Mouse (Mus musculus): Measurements from ENCODE around the gene Qrich1. TPM values are rescaled to one million over a fixed set of nuclear protein-coding genes. Genes with fewer than 3 reads are reported as not detected.
"Not testable (repeated sequence)": the region's sequence is repeated elsewhere in the genome, so short reads cannot be mapped to it uniquely, and the experiment has no call there.

The Qrich1 gene
- polyA plus RNA-seq, 1 experiment from 2014 or later: 134 TPM

GRCm38 (mm10) chr9:108578545-108579343, 62.1 kb downstream of the Qrich1 start, which contains the start of gene Wdr6:
TSS of gene Wdr6 (minus strand) at chr9:108578739.
- Histone ChIP-seq H3K4me3 (peak within 1 kb of the TSS; percentile 78), H3K36me3 (peaks cover 57% of the 10 kb centered on the region), H3K9me3 (no peaks in the 10 kb centered on the region), H3K27ac (replicated peaks) (peak within 1 kb of the TSS; percentile 98), H3K4me2 (peak within 1 kb of the TSS; percentile 95), H3K4me1 (replicated peaks) (peaks cover 58% of the 10 kb centered on the region), H3K9ac (peak within 1 kb of the TSS; percentile 99), H3K27me3 (no peaks in the 10 kb centered on the region)
- ATAC-seq (ENCODE audit: low read depth): peak; percentile 97
- WGBS: 2% methylated on average over 51 of the region's 51 CpGs

DNA sequence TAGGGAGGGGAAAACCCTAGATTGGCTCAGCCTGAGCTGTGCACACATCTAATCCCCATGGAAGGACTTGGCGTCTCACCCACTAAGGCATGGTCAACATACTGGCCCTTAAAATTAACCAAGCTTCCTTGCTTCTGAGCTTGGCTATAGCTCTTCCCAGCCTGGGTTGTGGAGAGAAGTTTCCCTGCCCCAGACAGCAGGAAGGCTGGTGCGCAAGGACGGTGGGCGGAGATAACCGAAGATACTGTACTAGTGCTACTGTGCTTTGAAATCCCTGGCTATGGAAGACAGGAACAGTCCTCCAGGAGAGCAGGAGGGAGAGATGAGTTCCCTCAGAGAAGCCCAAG, 62.7 kb downstream of the Qrich1 start:
- H3K9ac ChIP-seq: peak overlapping the region; percentile 71

DNA sequence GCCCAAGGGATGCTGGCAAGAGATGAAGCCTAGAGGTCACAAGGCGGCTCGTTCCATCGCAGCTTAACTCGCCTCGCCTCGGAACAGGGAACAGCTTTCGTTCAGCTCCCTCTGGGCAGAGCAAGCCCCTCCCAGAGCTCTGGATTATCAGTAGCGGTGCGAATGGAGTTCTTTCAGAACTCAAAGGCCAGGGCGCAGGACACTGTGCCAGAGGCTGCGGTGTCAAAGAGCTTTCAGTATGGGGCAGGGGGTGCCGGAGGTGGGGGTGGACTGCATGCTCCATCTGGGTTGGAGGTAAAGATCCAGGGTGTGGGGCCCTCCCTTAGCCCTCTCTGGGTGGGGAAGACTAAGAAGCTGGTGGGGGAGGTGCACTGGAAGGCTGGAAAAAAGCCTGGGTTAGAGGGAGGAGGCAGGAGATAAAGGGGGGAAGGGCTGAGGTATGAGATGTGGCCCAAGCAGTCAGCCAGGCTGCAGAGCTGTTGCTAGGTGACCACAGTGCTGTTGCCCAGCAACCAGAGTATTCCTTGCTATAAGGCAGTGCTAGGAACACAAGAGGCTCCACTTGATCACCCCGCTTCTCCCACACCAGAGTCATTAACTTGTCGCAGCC, 71.1 kb downstream of the Qrich1 start:
- Histone ChIP-seq H3K27me3 (no peaks in the 10 kb centered on the region), H3K4me3 (peak overlapping the region; percentile 27), H3K9me3 (no peaks in the 10 kb centered on the region), H3K36me3 (peaks cover 7% of the 10 kb centered on the region; the same call in 1 of the 2 replicates), H3K27ac (replicated peaks) (peak overlapping the region; percentile 99), H3K4me2 (peak overlapping the region; percentile 60), H3K4me1 (replicated peaks) (peaks cover 41% of the 10 kb centered on the region), H3K9ac (peak overlapping the region; percentile 65)
- 2% methylated on average over 14 of the region's 14 CpGs for WGBS
- ATAC-seq (ENCODE audit: low read depth): peak; percentile 98

More for the DNA sequence above, 62.7 kb downstream of the Qrich1 start:
- Histone ChIP-seq H3K9me3 (no peaks in the 10 kb centered on the region), H3K36me3 (peaks cover 51% of the 10 kb centered on the region), H3K4me2 (peak overlapping the region; percentile 95), H3K27me3 (no peaks in the 10 kb centered on the region), H3K4me1 (replicated peaks) (peaks cover 52% of the 10 kb centered on the region), H3K27ac (replicated peaks) (peak overlapping the region; percentile 92), H3K4me3 (peak overlapping the region; percentile 78)
- 53% methylated on average over 5 of the region's 5 CpGs for WGBS
- no peak; the same call in 1 of the 2 replicates for ATAC-seq (ENCODE audit: low read depth)

- H3K9me3 ChIP-seq: no peaks in the 10 kb centered on the region
- 83% methylated on average over 5 of the region's 5 CpGs for WGBS
- no peaks in the 10 kb centered on the region for H3K27me3 ChIP-seq
- H3K27ac ChIP-seq (replicated peaks): peak overlapping the region; percentile 99
- ATAC-seq (ENCODE audit: low read depth): no peak
- no peak overlapping the region for H3K4me2 ChIP-seq
- H3K9ac ChIP-seq: no peak overlapping the region
- H3K4me1 ChIP-seq (replicated peaks): peaks cover 41% of the 10 kb centered on the region
- 0 out of 2 replicates have a peak, but pooled peaks cover 3% of the 10 kb centered on the region for H3K36me3 ChIP-seq
- no peak overlapping the region for H3K4me3 ChIP-seq
Measured at GRCm38 (mm10) chr9:108589229-108589628, 72.6 kb downstream of the Qrich1 start.

DNA sequence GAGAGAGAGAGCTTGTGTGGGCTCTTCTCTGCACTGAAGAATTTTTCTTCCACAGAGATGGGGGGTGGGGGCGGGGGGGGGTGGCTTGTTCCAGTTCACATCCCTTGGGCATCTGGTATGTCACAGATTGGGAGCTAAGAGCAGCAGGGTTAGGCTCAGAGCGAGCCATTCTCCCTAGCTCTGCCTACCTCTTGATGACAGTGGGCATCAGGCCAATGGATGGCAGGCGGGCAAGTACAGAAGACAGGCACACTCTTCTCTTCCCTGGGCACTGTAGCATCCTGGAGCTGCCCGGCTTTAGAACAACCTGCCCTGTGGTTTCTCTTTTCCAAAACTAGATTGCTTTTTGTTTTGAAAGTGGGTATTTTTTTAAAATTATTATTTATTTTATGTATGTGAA, 74.9 kb downstream of the Qrich1 start:
- no peak for ATAC-seq (ENCODE audit: low read depth)
- peaks cover 41% of the 10 kb centered on the region for H3K4me1 ChIP-seq (replicated peaks)
- no peaks in the 10 kb centered on the region for H3K27me3 ChIP-seq
- 74% methylated on average over 4 of the region's 4 CpGs for WGBS
- H3K9me3 ChIP-seq: no peaks in the 10 kb centered on the region
- no peak overlapping the region for H3K4me2 ChIP-seq
- 0 out of 2 replicates have a peak, but pooled peaks cover 3% of the 10 kb centered on the region for H3K36me3 ChIP-seq
- no peak overlapping the region for H3K27ac ChIP-seq (replicated peaks)
- no peak overlapping the region for H3K9ac ChIP-seq
- H3K4me3 ChIP-seq: no peak overlapping the region

GRCm38 (mm10) chr9:108594354-108594753, 77.7 kb downstream of the Qrich1 start:
- Histone ChIP-seq H3K36me3 (0 out of 2 replicates have a peak, but pooled peaks cover 3% of the 10 kb centered on the region), H3K4me1 (replicated peaks) (peaks cover 24% of the 10 kb centered on the region), H3K4me2 (no peak overlapping the region), H3K9ac (no peak overlapping the region), H3K9me3 (no peaks in the 10 kb centered on the region), H3K27me3 (no peaks in the 10 kb centered on the region), H3K4me3 (no peak overlapping the region), H3K27ac (replicated peaks) (no peak overlapping the region)
- 89% methylated on average over 3 of the region's 3 CpGs for WGBS
- no peak for ATAC-seq (ENCODE audit: low read depth)

DNA sequence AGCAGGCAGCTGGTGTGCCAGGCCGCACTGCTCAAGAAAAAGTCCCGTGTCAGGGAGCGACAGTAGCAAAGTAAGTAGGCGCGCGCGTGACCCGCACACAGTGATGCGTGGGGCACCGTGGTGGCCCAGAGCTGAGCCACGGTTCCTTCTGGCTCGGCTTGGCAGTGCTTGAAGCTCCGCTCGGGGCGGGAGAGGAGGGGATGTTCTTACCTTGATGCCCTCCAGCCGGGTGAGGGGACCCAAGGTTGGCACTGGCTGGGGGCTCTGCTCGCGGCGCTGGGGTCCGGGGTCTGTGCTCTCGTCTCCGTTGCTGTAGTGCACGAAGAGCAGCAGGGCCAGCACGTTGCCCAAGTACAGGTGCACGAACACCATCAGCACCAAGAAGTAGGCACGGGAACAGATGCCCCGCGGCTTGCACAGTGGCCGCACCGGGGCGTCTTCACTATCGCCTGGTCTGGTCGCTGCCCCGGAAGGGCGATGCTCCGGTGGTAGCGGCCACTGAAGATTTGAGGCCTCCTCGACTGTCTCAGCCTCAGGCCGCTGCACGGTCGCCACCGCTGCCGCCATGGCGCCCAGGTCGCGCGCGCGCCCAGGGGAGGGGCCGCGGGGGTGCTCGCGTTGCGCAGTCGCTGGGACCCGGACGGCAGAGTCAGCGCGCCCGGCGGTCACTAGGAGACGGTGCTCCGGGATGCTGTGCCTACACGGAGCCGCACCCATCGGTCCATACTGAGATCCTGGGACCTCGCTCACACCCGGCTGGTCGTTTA, 80.6 kb downstream of the Qrich1 start, which contains the start of gene P4htm:
TSS of gene P4htm (minus strand) at position 670 of the 767 bp plus-strand sequence.
- H3K9ac ChIP-seq: peak within 1 kb of the TSS; percentile 86
- H3K4me3 ChIP-seq: peak within 1 kb of the TSS; percentile 76
- H3K27me3 ChIP-seq: no peaks in the 10 kb centered on the region
- H3K9me3 ChIP-seq: no peaks in the 10 kb centered on the region
- H3K4me1 ChIP-seq (replicated peaks): peaks cover 17% of the 10 kb centered on the region
- ATAC-seq (ENCODE audit: low read depth): peak; percentile 89
- no peaks in the 10 kb centered on the region for H3K36me3 ChIP-seq
- peak within 1 kb of the TSS; percentile 89 for H3K4me2 ChIP-seq
- WGBS: 3% methylated on average over 67 of the region's 69 CpGs
- H3K27ac ChIP-seq (replicated peaks): peak within 1 kb of the TSS; percentile 78

- peaks cover 16% of the 10 kb centered on the region for H3K36me3 ChIP-seq
- 74% methylated on average over 4 of the region's 4 CpGs for WGBS
- no peak overlapping the region for H3K27ac ChIP-seq (replicated peaks)
- no peak for ATAC-seq (ENCODE audit: low read depth)
- H3K9me3 ChIP-seq: no peaks in the 10 kb centered on the region
- H3K27me3 ChIP-seq: no peaks in the 10 kb centered on the region
- no peak overlapping the region for H3K4me2 ChIP-seq
- peaks cover 17% of the 10 kb centered on the region for H3K4me1 ChIP-seq (replicated peaks)
- H3K4me3 ChIP-seq: no peak overlapping the region
- no peak overlapping the region for H3K9ac ChIP-seq
Measured at GRCm38 (mm10) chr9:108599021-108599566, 82.5 kb downstream of the Qrich1 start.

GRCm38 (mm10) chr9:108600011-108600410, 83.4 kb downstream of the Qrich1 start:
- Histone ChIP-seq H3K4me3 (no peak overlapping the region), H3K4me1 (replicated peaks) (peaks cover 17% of the 10 kb centered on the region), H3K36me3 (peaks cover 26% of the 10 kb centered on the region), H3K9me3 (no peaks in the 10 kb centered on the region), H3K27me3 (no peaks in the 10 kb centered on the region), H3K4me2 (no peak overlapping the region), H3K9ac (no peak overlapping the region), H3K27ac (replicated peaks) (no peak overlapping the region)
- ATAC-seq (ENCODE audit: low read depth): no peak
- 56% methylated on average over 2 of the region's 2 CpGs for WGBS

DNA sequence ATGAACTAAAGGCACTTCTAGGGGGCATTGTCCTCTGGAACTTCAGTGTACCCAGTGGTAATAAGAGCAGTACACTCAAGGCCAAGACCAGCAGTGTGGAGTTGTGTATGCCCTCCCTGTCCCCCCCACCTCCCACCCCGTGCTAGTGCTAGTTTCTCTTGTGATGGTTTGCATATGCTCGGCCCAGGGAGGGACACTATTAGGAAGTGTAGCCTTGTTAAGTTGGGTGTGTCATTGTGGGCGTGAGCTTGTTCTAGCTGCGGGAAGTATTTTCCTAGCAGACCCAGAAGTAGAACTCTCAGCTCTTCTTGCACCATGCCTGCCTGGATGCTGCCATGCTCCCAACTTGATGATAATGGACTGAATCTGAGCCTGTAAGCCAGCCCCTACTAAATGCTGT, 85.4 kb downstream of the Qrich1 start:
- 84% methylated on average over 4 of the region's 4 CpGs for WGBS
- no peak overlapping the region for H3K27ac ChIP-seq (replicated peaks)
- no peak overlapping the region for H3K4me3 ChIP-seq
- H3K9me3 ChIP-seq: no peaks in the 10 kb centered on the region
- H3K27me3 ChIP-seq: no peaks in the 10 kb centered on the region
- peaks cover 44% of the 10 kb centered on the region for H3K36me3 ChIP-seq
- H3K9ac ChIP-seq: no peak overlapping the region
- peaks cover 6% of the 10 kb centered on the region for H3K4me1 ChIP-seq (replicated peaks)
- H3K4me2 ChIP-seq: no peak overlapping the region
- ATAC-seq (ENCODE audit: low read depth): no peak

DNA sequence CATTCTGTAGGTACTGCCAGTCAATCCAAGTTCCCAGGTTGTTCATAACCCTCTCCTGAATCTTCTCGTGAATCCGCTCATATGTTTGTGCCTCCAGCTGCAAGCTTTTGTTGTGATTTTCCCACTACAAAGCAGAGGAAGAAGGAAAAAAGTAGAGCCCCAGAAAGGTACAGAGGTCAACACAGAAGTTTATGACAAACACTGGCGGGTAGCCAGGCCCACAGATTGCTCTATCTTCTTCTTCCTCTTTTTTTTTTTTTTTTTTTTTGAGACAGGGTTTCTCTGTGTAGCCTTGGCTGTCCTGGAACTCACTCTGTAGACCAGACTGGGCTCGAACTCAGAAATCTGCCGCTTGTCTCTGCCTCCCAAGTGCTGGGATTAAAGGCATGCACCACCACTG, 91.3 kb downstream of the Qrich1 start:
- peaks cover 99% of the 10 kb centered on the region for H3K36me3 ChIP-seq
- not testable (repeated sequence) for H3K4me1 ChIP-seq (replicated peaks); H3K9ac ChIP-seq; H3K4me2 ChIP-seq; H3K4me3 ChIP-seq; H3K27ac ChIP-seq (replicated peaks); H3K27me3 ChIP-seq; H3K9me3 ChIP-seq; ATAC-seq (ENCODE audit: low read depth)
- WGBS: 92% methylated on average over 5 of the region's 5 CpGs

All from neural tube, embryonic 13.5 days (tissue).